ENCODE assay signal across 8 mouse cellular contexts in genomic region chr15:8443168-8443925, GRCm38 (mm10). TPM values are rescaled to one million over a fixed set of nuclear protein-coding genes. Genes with fewer than 3 reads are reported as not detected.
DNase-seq lines count a peak whose midpoint lies in the region; ATAC-seq and TF ChIP-seq lines count a peak whose summit lies in the region.

No protein-coding gene starts in this region.

- H3K36me3 ChIP-seq in intestine, embryonic 14.5 days (ENCODE audit: control insufficient read depth, insufficient read depth, low read length): no peaks in the 10 kb centered on the region
- no peaks in the 10 kb centered on the region for H3K36me3 ChIP-seq in limb, embryonic 10.5 days
- H3K36me3 ChIP-seq in midbrain, embryonic 11.5 days (ENCODE audit: control insufficient read depth, insufficient read depth, low read length): no peaks in the 10 kb centered on the region
- no peaks in the 10 kb centered on the region for H3K36me3 ChIP-seq in small intestine, adult 2 months (ENCODE audit: control insufficient read depth, insufficient read depth, low read length)

- peak overlapping the region; percentile 97 for H3K4me2 ChIP-seq in intestine, embryonic 14.5 days (ENCODE audit: low read length)
- peak overlapping the region; percentile 74 for H3K4me2 ChIP-seq in midbrain, embryonic 11.5 days

- no peaks in the 10 kb centered on the region for H3K27me3 ChIP-seq in intestine, embryonic 14.5 days (replicated peaks; ENCODE audit: control insufficient read depth, insufficient read depth, low read length)
- H3K27me3 ChIP-seq in limb, embryonic 10.5 days (ENCODE audit: low read depth, poor library complexity, severe bottlenecking): no peaks in the 10 kb centered on the region
- H3K27me3 ChIP-seq in midbrain, embryonic 11.5 days (ENCODE audit: control insufficient read depth, insufficient read depth, low read length): no peaks in the 10 kb centered on the region
- H3K27me3 ChIP-seq in small intestine, adult 2 months (ENCODE audit: control insufficient read depth, insufficient read depth, low read length): no peaks in the 10 kb centered on the region

- H3K4me3 ChIP-seq in intestine, embryonic 14.5 days (ENCODE audit: low read depth, low read length): peak overlapping the region; percentile 83
- H3K4me3 ChIP-seq in limb, embryonic 10.5 days: peak overlapping the region; percentile 86
- peak overlapping the region; percentile 97 for H3K4me3 ChIP-seq in midbrain, embryonic 11.5 days (ENCODE audit: low read depth, low read length)
- peak overlapping the region; percentile 88 for H3K4me3 ChIP-seq in small intestine, adult 2 months (ENCODE audit: low read depth, low read length)

- H3K9me3 ChIP-seq in intestine, embryonic 14.5 days (ENCODE audit: control insufficient read depth, low read length): no peaks in the 10 kb centered on the region
- H3K9me3 ChIP-seq in limb, embryonic 10.5 days (replicated peaks): no peaks in the 10 kb centered on the region
- H3K9me3 ChIP-seq in midbrain, embryonic 11.5 days (ENCODE audit: control insufficient read depth, low read length): no peaks in the 10 kb centered on the region

- no peak for TF ChIP-seq CTCF in small intestine, adult 2 months (IDR thresholded peaks at IDR 0.05; ENCODE audit: extremely low read depth, insufficient read length, insufficient replicate concordance, low read depth, low read length)

- DNase-seq in left cerebral cortex, adult 18-20 months (ENCODE audit: low spot score in 2 of 2): peak; percentile 59 to 61
- DNase-seq in left cerebral cortex, adult 11 months (ENCODE audit: low spot score): no peak
- DNase-seq in embryo, embryonic 10 days (ENCODE audit: low spot score): peak; percentile 59
- peak; percentile 63 for DNase-seq in gastrocnemius, postnatal 25 days
- DNase-seq in intestine, embryonic 14.5 days (ENCODE audit: low spot score): peak; percentile 88
- DNase-seq in limb, embryonic 10.5 days (ENCODE audit: low spot score): peak; percentile 77
- DNase-seq in midbrain, embryonic 11.5 days (ENCODE audit: low spot score, missing footprints): peak; percentile 96

- peak; percentile 34 for ATAC-seq in intestine, embryonic 14.5 days (replicated peaks; ENCODE audit: low FRiP score, low TSS enrichment, low read depth)
- ATAC-seq in midbrain, embryonic 11.5 days (ENCODE audit: low FRiP score): peak; percentile 47

- H3K9ac ChIP-seq in intestine, embryonic 14.5 days (ENCODE audit: low read length): peak overlapping the region; percentile 98
- H3K9ac ChIP-seq in midbrain, embryonic 11.5 days (ENCODE audit: low read length): peak overlapping the region; percentile 99

- WGBS in intestine, embryonic 14.5 days: under 1% methylated on average over 40 of the region's 40 CpGs
- 1% methylated on average over 40 of the region's 40 CpGs for WGBS in limb, embryonic 10.5 days
- WGBS in midbrain, embryonic 11.5 days: under 1% methylated on average over 40 of the region's 40 CpGs
- under 1% methylated on average over 40 of the region's 40 CpGs for WGBS in small intestine, adult 2 months

- H3K27ac ChIP-seq in intestine, embryonic 14.5 days (ENCODE audit: low read depth): peak overlapping the region; percentile 100
- H3K27ac ChIP-seq in limb, embryonic 10.5 days: peak overlapping the region; percentile 96
- peak overlapping the region; percentile 98 for H3K27ac ChIP-seq in midbrain, embryonic 11.5 days (ENCODE audit: low read depth, low read length)
- peak overlapping the region; percentile 94 for H3K27ac ChIP-seq in small intestine, adult 2 months (ENCODE audit: insufficient read depth, low read depth, low read length)

- H3K4me1 ChIP-seq in intestine, embryonic 14.5 days (replicated peaks; ENCODE audit: control insufficient read depth, insufficient read depth, low read length): peaks cover 15% of the 10 kb centered on the region
- H3K4me1 ChIP-seq in limb, embryonic 10.5 days: peaks cover 29% of the 10 kb centered on the region
- H3K4me1 ChIP-seq in midbrain, embryonic 11.5 days (ENCODE audit: control insufficient read depth, insufficient read depth, low read length): peaks cover 16% of the 10 kb centered on the region
- no peaks in the 10 kb centered on the region; the same call in 1 of the 2 replicates for H3K4me1 ChIP-seq in small intestine, adult 2 months (ENCODE audit: control insufficient read depth, insufficient read depth, insufficient read length, low read length)

- peak; percentile 52; the same call in 1 of the 2 replicates for TF ChIP-seq POLR2A in small intestine, adult 2 months (IDR thresholded peaks at IDR 0.05; ENCODE audit: low read depth, low read length)

RNA-seq across cellular contexts. Expression of gene Nipbl, which starts 0.9 kb away (rescaled TPM):
- total RNA-seq in left cerebral cortex, adult 18-20 months (2021): 10 to 100 TPM; 28.2 to 31.0 TPM
- 10 to 100 TPM; 17.9 to 19.1 TPM for total RNA-seq in gastrocnemius, postnatal 25 days (2021)
- polyA plus RNA-seq in intestine, embryonic 14.5 days (2014; fragmentation: Nextera tagmentation; extraction: Ambion mirVana): 23.3 and 23.8 TPM in 2 replicates
- 16.4 and 19.7 TPM in 2 replicates for polyA plus RNA-seq in limb, embryonic 10.5 days (2016; fragmentation: Nextera tagmentation; extraction: Ambion mirVana)
- polyA plus RNA-seq in midbrain, embryonic 11.5 days (2014; fragmentation: Nextera tagmentation; extraction: Ambion mirVana): 24.8 and 26.6 TPM in 2 replicates
- polyA plus RNA-seq in small intestine, adult 2 months (2012; rRNA removed): 1.3 and 2.9 TPM in 2 replicates
